Mouse (Mus musculus) lung, postnatal 0 days (tissue): ENCODE measurements at regions not wholly inside any gene's neighbourhood (a gene's known extent, or its start where the extent isn't known, plus 50 kb on each side); places are given as distances from the start of the nearest gene placed in this dataset.

Source experiments
- CTCF ChIP-seq: IDR thresholded peaks from 2 replicates; pipeline ENCODE4 v1.5.1; 2016; ENCODE audit warnings: antibody characterized with exemption, mild to moderate bottlenecking
- EP300 ChIP-seq: IDR thresholded peaks from 2 replicates; pipeline ENCODE4 v1.6.1; 2016; ENCODE audit warnings: antibody characterized with exemption, mild to moderate bottlenecking, control low read depth

- TF ChIP-seq CTCF (no peak), EP300 (no peak)
These were observed 158.5 kb upstream of the Mkln1 start for GRCm38 (mm10) chr6:31240051-31240450.
